Mouse (Mus musculus): Measurements from ENCODE around the gene Nmrk2. TPM values are rescaled to one million over a fixed set of nuclear protein-coding genes. Genes with fewer than 3 reads are reported as not detected.
A peak's percentile ranks its signal among the peaks of the same experiment; 100 is the strongest.

The Nmrk2 gene
- polyA plus RNA-seq, 1 experiment, result 0.18 TPM

- Histone ChIP-seq H3ac (ENCODE audit: control insufficient read depth, insufficient read length, low read depth) (no peak overlapping the region), H3K79me2 (ENCODE audit: control insufficient read depth, insufficient read depth) (no peaks in the 10 kb centered on the region), H3K79me3 (ENCODE audit: low read depth) (no peaks in the 10 kb centered on the region), H3K4me3 (ENCODE audit: insufficient read depth, poor library complexity, severe bottlenecking) (no peak overlapping the region), H3K27me3 (ENCODE audit: control insufficient read depth, insufficient read depth, insufficient read length) (no peaks in the 10 kb centered on the region), H3K36me3 (ENCODE audit: control insufficient read depth, insufficient read depth) (peaks cover 14% of the 10 kb centered on the region)
- TF ChIP-seq FOSL1 (IDR thresholded peaks at IDR 0.05; ENCODE audit: insufficient read depth, low read length, poor library complexity, severe bottlenecking), result no peak
- TF ChIP-seq MYOD1 (IDR thresholded peaks at IDR 0.05; ENCODE audit: control insufficient read depth, insufficient read length, low read depth), result peak; percentile 60
- TF ChIP-seq USF1 (IDR thresholded peaks at IDR 0.05; ENCODE audit: low read depth), result no peak
Observed at GRCm38 (mm10) chr10:81193991-81194774, 7.7 kb downstream of the Nmrk2 start.

GRCm38 (mm10) chr10:81192968-81193501 lies 8.8 kb downstream of the Nmrk2 start:
- Histone ChIP-seq H3K27me3 (ENCODE audit: control insufficient read depth, insufficient read depth, insufficient read length) (no peaks in the 10 kb centered on the region), H3K79me3 (ENCODE audit: low read depth) (no peaks in the 10 kb centered on the region), H3K4me3 (ENCODE audit: insufficient read depth, poor library complexity, severe bottlenecking) (no peak overlapping the region)

GRCm38 (mm10) chr10:81192270-81192967 lies 9.4 kb downstream of the Nmrk2 start:
- Histone ChIP-seq H3K79me2 (ENCODE audit: control insufficient read depth, insufficient read depth) (peaks cover 3% of the 10 kb centered on the region), H3ac (ENCODE audit: control insufficient read depth, insufficient read length, low read depth) (peak overlapping the region; percentile 87), H3K79me3 (ENCODE audit: low read depth) (no peaks in the 10 kb centered on the region), H3K36me3 (ENCODE audit: control insufficient read depth, insufficient read depth) (peaks cover 21% of the 10 kb centered on the region), H3K4me3 (ENCODE audit: insufficient read depth, poor library complexity, severe bottlenecking) (peak overlapping the region; percentile 26), H3K27me3 (ENCODE audit: control insufficient read depth, insufficient read depth, insufficient read length) (no peaks in the 10 kb centered on the region)
- TF ChIP-seq MYOG (IDR thresholded peaks at IDR 0.05; ENCODE audit: control insufficient read depth, extremely low read depth, insufficient read length) (no peak), MAX (IDR thresholded peaks at IDR 0.05) (no peak), MYOD1 (IDR thresholded peaks at IDR 0.05; ENCODE audit: control insufficient read depth, insufficient read length, low read depth) (no peak), CEBPB (IDR thresholded peaks at IDR 0.05; ENCODE audit: low read depth) (no peak), FOSL1 (IDR thresholded peaks at IDR 0.05; ENCODE audit: insufficient read depth, low read length, poor library complexity, severe bottlenecking) (no peak), CTCF (IDR thresholded peaks at IDR 0.05; ENCODE audit: control insufficient read depth, insufficient read depth, insufficient read length) (no peak), USF1 (IDR thresholded peaks at IDR 0.05; ENCODE audit: low read depth) (no peak)

More at GRCm38 (mm10) chr10:81192968-81193501, 8.8 kb downstream of the Nmrk2 start:
- TF ChIP-seq USF1 (IDR thresholded peaks at IDR 0.05; ENCODE audit: low read depth) (no peak), MYOD1 (IDR thresholded peaks at IDR 0.05; ENCODE audit: control insufficient read depth, insufficient read length, low read depth) (peak; percentile 58), MYOG (IDR thresholded peaks at IDR 0.05; ENCODE audit: control insufficient read depth, extremely low read depth, insufficient read length) (no peak)
- H3ac ChIP-seq (ENCODE audit: control insufficient read depth, insufficient read length, low read depth), result peak overlapping the region; percentile 62
- H3K79me2 ChIP-seq (ENCODE audit: control insufficient read depth, insufficient read depth), result no peaks in the 10 kb centered on the region
- H3K36me3 ChIP-seq (ENCODE audit: control insufficient read depth, insufficient read depth), result peaks cover 21% of the 10 kb centered on the region

DNA sequence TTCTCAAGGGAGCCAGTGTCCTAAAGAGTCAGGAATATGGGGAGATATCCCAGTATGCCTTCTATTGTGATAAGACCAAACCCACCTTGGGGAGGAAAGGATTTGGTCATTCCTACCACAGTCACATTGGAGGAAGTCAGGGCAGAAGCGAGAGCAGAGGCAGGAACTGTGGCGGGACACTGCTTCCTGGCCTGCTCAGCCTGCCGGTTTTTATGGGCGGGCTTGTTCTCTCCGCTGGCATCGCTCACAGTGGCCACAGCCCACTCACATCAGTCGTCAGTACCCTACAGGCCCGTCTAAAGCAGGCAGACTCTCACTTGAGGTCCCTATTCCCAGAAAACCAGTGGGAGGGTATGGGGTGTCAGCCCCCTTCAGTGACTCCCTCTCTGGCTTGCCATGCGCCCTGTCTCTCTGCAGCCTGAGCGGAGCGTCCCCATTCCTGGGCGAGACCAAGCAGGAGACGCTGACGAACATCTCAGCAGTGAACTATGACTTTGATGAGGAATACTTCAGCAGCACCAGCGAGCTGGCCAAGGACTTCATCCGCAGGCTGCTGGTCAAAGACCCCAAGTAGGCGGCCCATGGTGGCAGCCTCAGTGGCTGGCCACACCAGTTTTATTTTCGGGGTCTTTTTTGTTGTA lies 10.4 kb downstream of the Nmrk2 start:
- Histone ChIP-seq H3ac (ENCODE audit: control insufficient read depth, insufficient read length, low read depth) (no peak overlapping the region), H3K36me3 (ENCODE audit: control insufficient read depth, insufficient read depth) (peaks cover 29% of the 10 kb centered on the region), H3K79me2 (ENCODE audit: control insufficient read depth, insufficient read depth) (peaks cover 7% of the 10 kb centered on the region), H3K79me3 (ENCODE audit: low read depth) (no peaks in the 10 kb centered on the region), H3K27me3 (ENCODE audit: control insufficient read depth, insufficient read depth, insufficient read length) (no peaks in the 10 kb centered on the region), H3K4me3 (ENCODE audit: insufficient read depth, poor library complexity, severe bottlenecking) (no peak overlapping the region)
- no peak for TF ChIP-seq USF1 (IDR thresholded peaks at IDR 0.05; ENCODE audit: low read depth)
- TF ChIP-seq CTCF (IDR thresholded peaks at IDR 0.05; ENCODE audit: control insufficient read depth, insufficient read depth, insufficient read length), result no peak
- TF ChIP-seq MYOG (IDR thresholded peaks at IDR 0.05; ENCODE audit: control insufficient read depth, extremely low read depth, insufficient read length), result no peak
- no peak for TF ChIP-seq FOSL1 (IDR thresholded peaks at IDR 0.05; ENCODE audit: insufficient read depth, low read length, poor library complexity, severe bottlenecking)
- no peak for TF ChIP-seq CEBPB (IDR thresholded peaks at IDR 0.05; ENCODE audit: low read depth)
- no peak for TF ChIP-seq MYOD1 (IDR thresholded peaks at IDR 0.05; ENCODE audit: control insufficient read depth, insufficient read length, low read depth)
- TF ChIP-seq MAX (IDR thresholded peaks at IDR 0.05), result no peak

DNA sequence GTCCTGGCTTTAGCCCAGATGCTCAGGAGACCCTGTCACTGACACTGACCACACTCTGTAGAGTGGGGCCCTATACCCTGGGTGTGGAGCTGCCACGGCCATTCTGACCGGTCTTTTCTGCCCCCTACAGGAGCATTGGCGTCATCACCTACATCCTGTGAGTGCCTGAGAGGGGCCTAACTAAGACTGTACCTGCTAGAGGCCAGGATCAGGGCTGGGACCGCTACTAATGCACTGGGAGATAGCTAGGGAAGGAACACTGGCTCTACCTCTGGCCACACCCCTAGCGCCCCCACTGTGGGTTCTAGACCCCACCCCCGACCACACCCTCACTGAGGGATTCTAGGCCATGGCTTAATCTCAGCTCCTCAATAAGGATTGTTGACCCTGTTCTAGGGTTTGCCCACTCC lies 10.9 kb downstream of the Nmrk2 start:
- H3ac ChIP-seq (ENCODE audit: control insufficient read depth, insufficient read length, low read depth), result no peak overlapping the region
- H3K79me2 ChIP-seq (ENCODE audit: control insufficient read depth, insufficient read depth), result peaks cover 7% of the 10 kb centered on the region
- H3K4me3 ChIP-seq (ENCODE audit: insufficient read depth, poor library complexity, severe bottlenecking), result no peak overlapping the region
- no peaks in the 10 kb centered on the region for H3K27me3 ChIP-seq (ENCODE audit: control insufficient read depth, insufficient read depth, insufficient read length)
- H3K79me3 ChIP-seq (ENCODE audit: low read depth), result no peaks in the 10 kb centered on the region
- no peak for TF ChIP-seq FOSL1 (IDR thresholded peaks at IDR 0.05; ENCODE audit: insufficient read depth, low read length, poor library complexity, severe bottlenecking)
- no peak for TF ChIP-seq MYOG (IDR thresholded peaks at IDR 0.05; ENCODE audit: control insufficient read depth, extremely low read depth, insufficient read length)
- TF ChIP-seq MAX (IDR thresholded peaks at IDR 0.05), result no peak
- no peak for TF ChIP-seq CTCF (IDR thresholded peaks at IDR 0.05; ENCODE audit: control insufficient read depth, insufficient read depth, insufficient read length)
- no peak for TF ChIP-seq CEBPB (IDR thresholded peaks at IDR 0.05; ENCODE audit: low read depth)
- TF ChIP-seq MYOD1 (IDR thresholded peaks at IDR 0.05; ENCODE audit: control insufficient read depth, insufficient read length, low read depth), result no peak
- no peak for TF ChIP-seq USF1 (IDR thresholded peaks at IDR 0.05; ENCODE audit: low read depth)
- peaks cover 32% of the 10 kb centered on the region for H3K36me3 ChIP-seq (ENCODE audit: control insufficient read depth, insufficient read depth)

All from C2C12 (cell line).